Mouse (Mus musculus) liver, embryonic 16.5 days (tissue): ENCODE data around the gene Il31. TPM values are rescaled to one million over a fixed set of nuclear protein-coding genes. Genes with fewer than 3 reads are reported as not detected.

Experiments used
- ATAC-seq: fragments of 200-750 bp; cut with Nextera tagmentation; 2 replicates; pipeline ENCODE4 v1.8.0; 2017; ENCODE audit warnings: low read depth, mild to moderate bottlenecking, moderate number of reproducible peaks, moderate library complexity
- H3K27ac ChIP-seq: fragments of 300-500 bp; sonication (generic); 2 replicates; pipeline ENCODE4 v1.5.1; 2014; ENCODE audit warnings: mild to moderate bottlenecking, low read length
- H3K27me3 ChIP-seq: fragments of 300-500 bp; sonication (generic); 2 replicates; pipeline ENCODE4 v1.6.1; 2014; ENCODE audit warnings: low read depth, low read length, mixed read lengths; ENCODE audit not compliant: control insufficient read depth, insufficient read depth
- H3K36me3 ChIP-seq: fragments of 300-500 bp; sonication (generic); 2 replicates; pipeline ENCODE4 v1.6.1; 2014; ENCODE audit warnings: mild to moderate bottlenecking; ENCODE audit not compliant: control insufficient read depth, insufficient read depth
- H3K4me1 ChIP-seq: fragments of 300-500 bp; sonication (generic); 2 replicates; pipeline ENCODE4 v1.6.1; 2014; ENCODE audit warnings: low read depth, low read length, mixed read lengths; ENCODE audit not compliant: control insufficient read depth
- H3K4me2 ChIP-seq: fragments of 300-500 bp; sonication (generic); 2 replicates; pipeline ENCODE4 v1.6.1; 2014; ENCODE audit warnings: low read depth, low read length, mixed read lengths
- H3K4me3 ChIP-seq: fragments of 300-500 bp; sonication (generic); 2 replicates; pipeline ENCODE4 v1.5.1; 2014; ENCODE audit warnings: low read depth, mild to moderate bottlenecking, low read length
- H3K9ac ChIP-seq: fragments of 300-500 bp; sonication (generic); 2 replicates; pipeline ENCODE4 v1.6.1; 2014; ENCODE audit warnings: low read depth, low read length
- H3K9me3 ChIP-seq: fragments of 300-500 bp; sonication (generic); replicated peaks from 2 replicates; pipeline ENCODE4 v1.6.1; 2016; ENCODE audit warnings: low read length; ENCODE audit not compliant: control insufficient read depth
- WGBS: fragments of 180-500 bp; shearing (Covaris S2); extraction: QIAGEN DNeasy Blood & Tissue Kit; methylation state at CpG from one replicate; pipeline ENCODE4 v1.1.7; 2014; ENCODE audit not compliant: insufficient replicate concordance; 5-methylcytosine and 5-hydroxymethylcytosine counted together
- polyA plus RNA-seq: library from polyadenylated mRNA; unstranded; fragments of >200 nt; fragmentation: Nextera tagmentation; extraction: Ambion mirVana; gene quantifications from 2 replicates; pipeline ENCODE4 v1.2.1, GENCODE M21; 2015

The Il31 gene
- polyA plus RNA-seq, 1 experiment from 2014 or later = not detected

DNA sequence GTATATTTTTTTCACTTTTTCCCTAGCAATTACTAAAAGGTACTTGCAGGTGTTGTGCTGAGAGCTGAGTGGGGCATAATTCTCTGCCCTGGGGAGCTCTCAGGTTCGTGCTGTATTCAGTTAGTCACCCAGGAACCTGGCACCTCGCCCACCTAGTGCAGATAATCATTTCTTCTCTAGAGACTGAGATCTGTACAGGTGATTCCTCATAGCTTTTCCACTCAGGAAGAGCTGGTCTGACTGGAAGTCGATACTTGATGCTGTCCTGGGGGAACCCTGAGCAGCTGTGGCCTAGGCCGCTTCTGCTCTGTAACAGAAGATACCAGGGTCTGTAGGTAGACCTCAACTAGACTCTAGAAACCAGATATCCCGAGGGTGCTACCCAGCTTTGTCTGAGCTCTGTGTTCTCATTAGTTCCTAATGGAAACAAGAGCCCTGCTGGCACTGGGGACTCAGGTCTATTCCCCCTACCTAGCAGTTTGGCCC lies 44.4 kb downstream of the Il31 start:
- ATAC-seq = no peak
- no peaks in the 10 kb centered on the region for H3K36me3 ChIP-seq

DNA sequence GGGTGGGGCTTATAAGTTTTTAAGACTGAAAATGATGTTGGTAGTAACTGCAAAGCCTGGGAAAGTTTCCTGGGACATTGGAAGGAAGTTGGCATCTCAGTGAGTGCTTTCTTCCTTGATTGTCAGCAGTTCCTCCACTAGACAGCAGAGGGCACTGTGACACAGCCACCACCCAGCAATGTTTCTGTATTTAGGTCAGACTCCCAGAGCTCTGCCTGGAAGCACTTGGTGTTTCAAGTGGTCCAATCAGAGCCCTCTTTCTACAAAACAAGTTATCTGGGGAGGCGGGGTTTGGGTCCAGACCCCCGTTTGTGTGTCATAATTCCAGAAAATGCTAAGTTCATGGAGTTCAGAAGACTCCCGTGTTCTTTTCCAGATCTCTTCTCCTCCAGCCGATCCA lies 45.2 kb downstream of the Il31 start:
- no peak for ATAC-seq
- WGBS = 46% methylated on average over 4 of the region's 4 CpGs
- Histone ChIP-seq H3K4me1 (no peaks in the 10 kb centered on the region), H3K27me3 (no peaks in the 10 kb centered on the region), H3K4me3 (no peak overlapping the region), H3K36me3 (no peaks in the 10 kb centered on the region), H3K4me2 (no peak overlapping the region), H3K9me3 (no peaks in the 10 kb centered on the region), H3K9ac (no peak overlapping the region), H3K27ac (no peak overlapping the region)

More for the DNA sequence above, 44.4 kb downstream of the Il31 start:
- Histone ChIP-seq H3K9ac (no peak overlapping the region), H3K27ac (no peak overlapping the region), H3K4me3 (no peak overlapping the region), H3K4me2 (no peak overlapping the region), H3K4me1 (no peaks in the 10 kb centered on the region), H3K9me3 (no peaks in the 10 kb centered on the region), H3K27me3 (no peaks in the 10 kb centered on the region)
- 74% methylated on average over 5 of the region's 5 CpGs for WGBS

DNA sequence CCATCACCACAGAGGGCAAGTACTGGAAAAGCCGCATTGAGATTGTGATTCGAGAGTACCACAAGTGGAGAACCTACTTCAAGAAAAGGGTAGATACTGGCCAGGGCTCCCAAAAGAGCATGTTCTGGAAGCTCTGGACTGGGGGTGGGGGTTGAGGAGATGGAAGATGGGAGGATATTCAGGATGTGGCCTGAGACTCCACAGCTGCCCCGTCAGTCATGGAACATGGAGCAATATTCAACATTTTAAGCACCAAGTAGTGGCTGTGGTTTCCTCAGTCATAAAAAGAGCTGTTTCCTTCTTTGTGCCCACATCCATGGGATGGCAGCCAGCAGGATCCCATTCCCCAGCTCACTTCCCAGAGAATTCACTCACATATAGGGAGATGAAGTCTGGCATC lies 47.0 kb downstream of the Il31 start:
- H3K9ac ChIP-seq = no peak overlapping the region
- H3K27ac ChIP-seq = no peak overlapping the region
- no peak for ATAC-seq
- no peaks in the 10 kb centered on the region for H3K4me1 ChIP-seq
- no peak overlapping the region for H3K4me2 ChIP-seq
- no peaks in the 10 kb centered on the region for H3K9me3 ChIP-seq
- no peaks in the 10 kb centered on the region for H3K27me3 ChIP-seq
- no peaks in the 10 kb centered on the region for H3K36me3 ChIP-seq
- 69% methylated on average over 3 of the region's 3 CpGs for WGBS
- no peak overlapping the region for H3K4me3 ChIP-seq

DNA sequence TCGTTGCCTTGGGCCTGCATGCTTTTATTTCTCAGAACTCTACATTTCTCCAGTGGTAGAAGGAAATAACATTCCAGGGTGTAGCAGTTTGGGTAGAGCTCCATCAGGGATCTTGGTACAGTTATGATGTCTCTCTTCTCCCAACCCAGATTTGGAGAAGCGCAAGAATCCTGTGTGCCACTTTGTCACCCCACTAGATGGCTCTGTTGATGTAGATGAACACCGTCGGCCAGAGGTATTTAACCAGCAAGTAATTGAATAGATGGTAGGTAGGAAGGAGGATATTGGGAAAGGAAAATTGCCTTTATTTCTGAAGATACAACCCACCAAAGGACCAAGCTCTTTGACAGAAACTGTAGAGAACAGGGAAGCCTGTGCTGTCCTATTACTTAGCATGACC lies 48.6 kb downstream of the Il31 start:
- Histone ChIP-seq H3K4me2 (no peak overlapping the region), H3K4me3 (no peak overlapping the region), H3K27ac (no peak overlapping the region), H3K4me1 (peaks cover 4% of the 10 kb centered on the region; the same call in 1 of the 2 replicates), H3K36me3 (no peaks in the 10 kb centered on the region), H3K9ac (no peak overlapping the region), H3K9me3 (no peaks in the 10 kb centered on the region), H3K27me3 (no peaks in the 10 kb centered on the region)
- WGBS = 67% methylated on average over 4 of the region's 4 CpGs
- no peak for ATAC-seq

DNA sequence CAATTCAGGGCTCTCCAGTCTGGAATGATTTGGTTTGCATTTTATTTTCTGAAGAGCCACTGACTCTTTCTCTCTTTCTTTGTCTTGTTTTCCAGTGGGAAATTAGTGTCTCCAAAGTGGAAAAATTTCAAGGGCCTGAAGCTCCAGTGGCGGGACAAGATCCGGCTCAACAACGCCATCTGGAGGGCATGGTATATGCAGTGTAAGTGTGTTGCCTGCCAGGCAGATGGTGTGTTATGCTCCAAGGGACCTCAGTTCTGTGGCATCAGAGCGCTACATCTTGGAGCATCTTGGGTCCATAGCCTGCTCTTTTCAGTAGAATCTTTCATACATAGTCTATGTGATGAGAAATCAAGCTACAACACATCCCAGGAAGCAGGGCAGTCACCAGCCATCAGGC lies 49.3 kb downstream of the Il31 start:
- H3K36me3 ChIP-seq = no peaks in the 10 kb centered on the region
- H3K4me2 ChIP-seq = no peak overlapping the region
- no peak overlapping the region for H3K9ac ChIP-seq
- 78% methylated on average over 4 of the region's 4 CpGs for WGBS
- H3K27ac ChIP-seq = no peak overlapping the region
- no peaks in the 10 kb centered on the region for H3K9me3 ChIP-seq
- ATAC-seq = no peak
- H3K4me3 ChIP-seq = no peak overlapping the region
- H3K27me3 ChIP-seq = no peaks in the 10 kb centered on the region
- peaks cover 4% of the 10 kb centered on the region; the same call in 1 of the 2 replicates for H3K4me1 ChIP-seq

DNA sequence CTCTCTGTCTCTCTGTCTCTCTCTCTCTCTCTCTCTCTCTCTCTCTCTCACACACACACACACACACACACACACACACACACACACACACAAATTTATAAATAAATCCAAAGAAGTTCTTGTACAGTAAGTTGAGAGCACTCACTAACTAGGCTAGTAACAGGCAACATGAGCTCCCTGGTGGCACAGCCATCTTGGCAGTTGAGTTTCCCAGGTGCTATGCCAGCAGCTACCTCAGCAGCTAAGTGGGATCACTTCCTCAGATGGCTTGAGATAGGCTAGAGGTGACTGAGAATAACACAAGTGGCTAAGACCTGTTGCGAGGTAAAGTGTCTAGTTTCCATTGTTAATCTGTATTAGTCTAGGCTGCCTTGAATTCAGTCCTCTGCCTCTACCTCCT lies 50.0 kb downstream of the Il31 start:
- ATAC-seq = no peak
- no peaks in the 10 kb centered on the region for H3K36me3 ChIP-seq
- no peaks in the 10 kb centered on the region for H3K9me3 ChIP-seq
- H3K4me2 ChIP-seq = no peak overlapping the region
- H3K27ac ChIP-seq = no peak overlapping the region
- WGBS = 81% methylated on average over 1 of the region's 1 CpGs
- H3K27me3 ChIP-seq = no peaks in the 10 kb centered on the region
- H3K4me3 ChIP-seq = no peak overlapping the region
- peaks cover 4% of the 10 kb centered on the region; the same call in 1 of the 2 replicates for H3K4me1 ChIP-seq
- no peak overlapping the region for H3K9ac ChIP-seq

DNA sequence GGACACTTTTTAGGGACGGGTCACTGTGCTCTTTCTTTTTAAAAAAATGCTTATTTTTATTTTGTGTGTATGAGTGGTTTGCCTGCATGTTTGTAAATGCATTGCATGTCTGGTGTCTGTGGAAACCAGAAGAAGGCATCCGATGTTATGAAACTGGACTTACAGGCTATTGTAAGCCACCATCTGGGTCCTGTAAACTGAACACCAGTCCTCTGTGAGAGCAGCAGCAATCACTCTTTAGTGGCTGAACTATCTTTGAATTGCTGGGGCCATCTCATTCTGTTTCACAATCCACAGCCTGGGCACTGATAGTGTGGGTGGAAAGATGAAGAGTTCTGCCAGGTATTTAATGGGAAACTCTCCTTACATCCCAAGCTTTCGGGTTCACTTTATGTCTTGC lies 50.9 kb downstream of the Il31 start:
- ATAC-seq = no peak
- Histone ChIP-seq H3K4me2 (no peak overlapping the region), H3K9me3 (no peaks in the 10 kb centered on the region), H3K4me3 (no peak overlapping the region), H3K27ac (no peak overlapping the region), H3K4me1 (peaks cover 4% of the 10 kb centered on the region; the same call in 1 of the 2 replicates), H3K36me3 (no peaks in the 10 kb centered on the region), H3K27me3 (no peaks in the 10 kb centered on the region), H3K9ac (no peak overlapping the region)
- 70% methylated on average over 3 of the region's 3 CpGs for WGBS

DNA sequence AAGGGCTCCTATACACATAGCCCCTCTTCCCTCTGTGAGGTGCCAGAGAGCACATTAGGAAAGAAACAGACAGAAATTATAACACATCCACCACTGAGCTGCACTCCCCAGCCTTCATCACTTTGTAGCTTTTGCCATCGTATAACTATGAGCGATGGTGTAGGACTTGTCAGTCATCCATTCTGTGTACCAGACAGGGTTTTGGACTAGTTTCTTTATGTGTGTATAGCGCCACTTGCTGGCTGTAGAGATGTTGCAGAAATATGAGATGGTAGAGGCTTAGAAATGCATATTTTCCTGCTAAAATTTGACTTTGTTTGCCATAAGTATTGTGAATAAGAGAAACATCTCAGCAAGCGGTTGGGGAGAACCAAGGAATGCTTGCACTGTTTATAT lies 52.5 kb downstream of the Il31 start:
- WGBS = 28% methylated on average over 4 of the region's 4 CpGs
- H3K9me3 ChIP-seq = no peaks in the 10 kb centered on the region
- H3K36me3 ChIP-seq = no peaks in the 10 kb centered on the region
- no peak overlapping the region for H3K4me3 ChIP-seq
- no peak overlapping the region for H3K27ac ChIP-seq
- no peaks in the 10 kb centered on the region for H3K27me3 ChIP-seq
- H3K9ac ChIP-seq = no peak overlapping the region
- no peak for ATAC-seq
- H3K4me1 ChIP-seq = peaks cover 4% of the 10 kb centered on the region; the same call in 1 of the 2 replicates
- no peak overlapping the region for H3K4me2 ChIP-seq

DNA sequence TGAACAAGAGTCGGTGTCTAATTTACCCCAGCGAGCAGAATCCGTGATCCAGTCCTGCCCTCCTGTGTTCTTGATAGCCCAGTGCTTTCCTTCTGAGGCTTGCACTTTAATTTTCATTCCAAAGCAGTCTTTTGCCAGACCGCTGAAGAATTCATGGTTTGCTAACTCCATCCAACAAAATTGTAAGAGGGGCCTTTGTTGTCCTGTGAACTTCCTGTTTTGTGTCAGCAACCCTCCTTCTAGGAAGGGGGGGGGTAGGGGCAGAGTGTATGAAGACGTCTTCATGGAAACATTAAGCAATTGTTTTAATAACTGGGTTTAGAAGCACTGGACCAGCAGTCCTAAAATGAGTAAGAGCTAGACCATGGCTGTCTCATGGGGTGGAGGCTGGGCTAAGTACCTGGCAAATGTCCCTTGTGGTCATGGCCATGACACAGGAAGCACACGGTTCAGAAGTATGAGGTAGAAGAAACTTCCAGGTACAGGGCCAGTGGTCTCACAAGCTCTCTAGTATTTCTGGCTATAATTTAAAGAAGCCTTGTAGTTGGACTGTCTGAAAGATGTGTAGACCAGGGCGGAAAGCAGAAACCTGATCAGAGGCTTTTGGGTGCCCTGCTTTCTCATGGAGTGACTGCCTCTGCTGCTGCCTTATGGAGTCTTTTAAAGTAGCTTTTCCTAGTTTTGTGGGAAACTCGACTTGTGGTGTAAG lies 53.1 kb downstream of the Il31 start:
- ATAC-seq = no peak
- Histone ChIP-seq H3K4me1 (peaks cover 4% of the 10 kb centered on the region; the same call in 1 of the 2 replicates), H3K27ac (no peak overlapping the region), H3K9me3 (no peaks in the 10 kb centered on the region), H3K4me3 (no peak overlapping the region), H3K36me3 (no peaks in the 10 kb centered on the region), H3K27me3 (no peaks in the 10 kb centered on the region), H3K4me2 (no peak overlapping the region), H3K9ac (no peak overlapping the region)
- 41% methylated on average over 8 of the region's 8 CpGs for WGBS
